Mouse (Mus musculus): Measurements from ENCODE around the gene Mgme1. TPM values are rescaled to one million over a fixed set of nuclear protein-coding genes. Genes with fewer than 3 reads are reported as not detected.

The Mgme1 gene
- total and polyA plus RNA-seq, 2 experiments from 2014 or later, result 5.4 to 5.8 TPM

DNA sequence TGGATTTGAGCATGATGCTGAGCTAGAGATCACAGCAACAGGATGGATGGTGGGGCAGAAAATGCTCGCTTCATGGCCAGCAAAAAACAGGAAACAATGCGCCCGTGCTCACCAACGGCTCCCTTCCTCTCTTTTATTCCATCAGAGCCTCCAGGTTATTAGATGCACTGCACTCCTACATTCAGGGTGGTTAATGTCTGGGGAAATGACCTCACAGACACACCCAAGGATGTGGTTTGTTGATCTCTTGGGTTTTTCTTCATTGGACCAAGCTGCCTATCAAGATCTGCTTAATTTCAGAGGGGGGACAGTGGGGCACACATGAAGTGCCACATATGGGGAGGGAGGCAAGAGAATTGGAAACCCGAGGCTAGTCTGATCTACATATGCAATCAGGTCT lies 39.3 kb upstream of the Mgme1 start:
- Histone ChIP-seq H3K4me1 (ENCODE audit: insufficient read depth) (no peaks in the 10 kb centered on the region), H3K36me3 (ENCODE audit: insufficient read depth) (no peaks in the 10 kb centered on the region), H3K4me2 (ENCODE audit: low read depth) (no peak overlapping the region), H3K27me3 (ENCODE audit: insufficient read depth, low read length) (no peaks in the 10 kb centered on the region), H3K9ac (no peak overlapping the region), H3K27ac (ENCODE audit: low read depth, low read length) (no peak overlapping the region), H3K9me3 (ENCODE audit: low read length) (no peaks in the 10 kb centered on the region), H3K4me3 (ENCODE audit: low read depth, low read length) (no peak overlapping the region)
- ATAC-seq (no peak), DNase-seq (no peak)
- WGBS, result 81% methylated on average over 5 of the region's 5 CpGs
- TF ChIP-seq CTCF (IDR thresholded peaks at IDR 0.05; ENCODE audit: low read depth), result no peak

GRCm38 (mm10) chr2:144233534-144233933 lies 36.9 kb upstream of the Mgme1 start:
- 62% methylated on average over 3 of the region's 3 CpGs for WGBS
- ATAC-seq (no peak), DNase-seq (no peak)
- Histone ChIP-seq H3K9me3 (ENCODE audit: low read length) (no peaks in the 10 kb centered on the region), H3K36me3 (ENCODE audit: insufficient read depth) (no peaks in the 10 kb centered on the region), H3K4me1 (ENCODE audit: insufficient read depth) (no peaks in the 10 kb centered on the region), H3K27me3 (ENCODE audit: insufficient read depth, low read length) (no peaks in the 10 kb centered on the region), H3K27ac (ENCODE audit: low read depth, low read length) (no peak overlapping the region), H3K9ac (no peak overlapping the region), H3K4me2 (ENCODE audit: low read depth) (no peak overlapping the region), H3K4me3 (ENCODE audit: low read depth, low read length) (no peak overlapping the region)
- no peak for TF ChIP-seq CTCF (IDR thresholded peaks at IDR 0.05; ENCODE audit: low read depth)

GRCm38 (mm10) chr2:144235776-144236175 lies 34.7 kb upstream of the Mgme1 start:
- Histone ChIP-seq H3K27ac (ENCODE audit: low read depth, low read length) (no peak overlapping the region), H3K9me3 (ENCODE audit: low read length) (no peaks in the 10 kb centered on the region), H3K4me1 (ENCODE audit: insufficient read depth) (no peaks in the 10 kb centered on the region), H3K27me3 (ENCODE audit: insufficient read depth, low read length) (no peaks in the 10 kb centered on the region), H3K9ac (no peak overlapping the region), H3K36me3 (ENCODE audit: insufficient read depth) (no peaks in the 10 kb centered on the region), H3K4me3 (ENCODE audit: low read depth, low read length) (no peak overlapping the region), H3K4me2 (ENCODE audit: low read depth) (no peak overlapping the region)
- WGBS, result 91% methylated on average over 3 of the region's 3 CpGs
- ATAC-seq (no peak), DNase-seq (no peak)
- TF ChIP-seq CTCF (IDR thresholded peaks at IDR 0.05; ENCODE audit: low read depth), result no peak

DNA sequence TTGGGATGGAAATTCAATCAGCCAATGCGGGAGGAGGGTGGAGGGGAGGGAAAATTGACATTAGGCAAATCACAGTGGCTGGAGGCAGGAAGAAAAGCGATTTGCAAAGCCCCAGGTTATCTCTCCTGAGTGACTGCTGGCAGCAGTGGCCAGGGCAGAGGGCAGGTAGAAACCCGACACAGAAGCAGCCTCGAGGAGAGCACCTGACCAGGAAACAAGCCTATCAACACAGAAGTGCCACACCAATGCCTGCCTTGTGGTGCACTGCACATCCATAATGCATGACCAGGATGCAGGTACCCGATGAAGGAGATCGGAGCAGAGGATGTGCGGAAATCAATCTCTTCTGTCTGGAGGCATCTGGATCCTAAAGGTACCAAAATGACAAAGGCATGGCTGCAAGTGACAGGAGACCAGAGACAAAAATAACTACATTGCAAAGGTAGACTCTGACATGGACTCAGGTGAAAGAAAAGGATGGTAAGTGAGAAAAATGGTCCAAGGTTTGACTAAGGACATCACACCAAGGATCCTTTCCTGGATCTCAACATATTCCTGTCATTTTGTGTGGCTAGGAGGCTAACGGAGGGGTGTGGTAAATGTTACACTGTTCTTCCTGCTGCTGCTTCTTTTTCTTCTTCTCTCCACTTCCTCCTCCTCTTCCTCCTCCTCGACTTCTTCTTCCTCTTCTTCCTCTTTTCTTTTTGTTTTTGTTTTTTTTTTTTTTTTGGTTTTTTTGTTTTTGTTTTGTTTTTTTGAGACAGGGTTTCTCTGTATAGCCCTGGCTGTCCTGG lies 33.5 kb upstream of the Mgme1 start:
- 74% methylated on average over 9 of the region's 9 CpGs for WGBS
- no peak overlapping the region for H3K27ac ChIP-seq (ENCODE audit: low read depth, low read length)
- H3K4me1 ChIP-seq (ENCODE audit: insufficient read depth), result no peaks in the 10 kb centered on the region
- H3K4me3 ChIP-seq (ENCODE audit: low read depth, low read length), result no peak overlapping the region
- no peaks in the 10 kb centered on the region for H3K36me3 ChIP-seq (ENCODE audit: insufficient read depth)
- H3K27me3 ChIP-seq (ENCODE audit: insufficient read depth, low read length), result no peaks in the 10 kb centered on the region
- DNase-seq, result no peak
- H3K4me2 ChIP-seq (ENCODE audit: low read depth), result no peak overlapping the region
- TF ChIP-seq CTCF (IDR thresholded peaks at IDR 0.05; ENCODE audit: low read depth), result no peak
- no peaks in the 10 kb centered on the region for H3K9me3 ChIP-seq (ENCODE audit: low read length)
- H3K9ac ChIP-seq, result no peak overlapping the region
- no peak for ATAC-seq

DNA sequence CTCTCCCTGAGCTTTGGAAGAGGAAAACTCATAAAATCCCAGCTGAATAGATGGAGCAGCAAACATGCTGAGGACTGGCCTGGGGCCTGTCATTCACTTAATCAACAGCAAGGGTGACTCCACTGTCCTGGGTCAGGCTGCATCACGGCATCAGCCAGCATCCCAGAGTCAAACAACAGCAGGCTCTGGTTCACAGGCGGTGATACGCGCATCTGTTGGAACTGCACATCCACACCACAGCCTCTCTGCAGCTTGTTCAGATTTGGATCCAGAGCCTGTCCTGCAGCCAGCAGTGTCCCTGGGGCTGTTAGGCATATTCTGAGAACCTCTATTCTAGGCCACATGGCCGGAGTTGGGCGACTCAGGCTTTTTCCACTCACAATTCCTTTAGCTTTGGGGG lies 32.1 kb upstream of the Mgme1 start:
- H3K9me3 ChIP-seq (ENCODE audit: low read length), result no peaks in the 10 kb centered on the region
- H3K27me3 ChIP-seq (ENCODE audit: insufficient read depth, low read length), result no peaks in the 10 kb centered on the region
- 75% methylated on average over 6 of the region's 6 CpGs for WGBS
- H3K4me2 ChIP-seq (ENCODE audit: low read depth), result no peak overlapping the region
- H3K27ac ChIP-seq (ENCODE audit: low read depth, low read length), result no peak overlapping the region
- H3K4me1 ChIP-seq (ENCODE audit: insufficient read depth), result no peaks in the 10 kb centered on the region
- no peak for TF ChIP-seq CTCF (IDR thresholded peaks at IDR 0.05; ENCODE audit: low read depth)
- ATAC-seq (no peak), DNase-seq (no peak)
- H3K36me3 ChIP-seq (ENCODE audit: insufficient read depth), result no peaks in the 10 kb centered on the region
- H3K9ac ChIP-seq, result no peak overlapping the region
- H3K4me3 ChIP-seq (ENCODE audit: low read depth, low read length), result no peak overlapping the region

GRCm38 (mm10) chr2:144239318-144239717 lies 31.1 kb upstream of the Mgme1 start:
- 71% methylated on average over 2 of the region's 2 CpGs for WGBS
- Histone ChIP-seq H3K9ac (no peak overlapping the region), H3K36me3 (ENCODE audit: insufficient read depth) (no peaks in the 10 kb centered on the region), H3K27ac (ENCODE audit: low read depth, low read length) (no peak overlapping the region), H3K27me3 (ENCODE audit: insufficient read depth, low read length) (no peaks in the 10 kb centered on the region), H3K4me2 (ENCODE audit: low read depth) (no peak overlapping the region), H3K9me3 (ENCODE audit: low read length) (no peaks in the 10 kb centered on the region), H3K4me1 (ENCODE audit: insufficient read depth) (no peaks in the 10 kb centered on the region), H3K4me3 (ENCODE audit: low read depth, low read length) (no peak overlapping the region)
- DNase-seq, result no peak
- ATAC-seq, result no peak
- TF ChIP-seq CTCF (IDR thresholded peaks at IDR 0.05; ENCODE audit: low read depth), result no peak

DNA sequence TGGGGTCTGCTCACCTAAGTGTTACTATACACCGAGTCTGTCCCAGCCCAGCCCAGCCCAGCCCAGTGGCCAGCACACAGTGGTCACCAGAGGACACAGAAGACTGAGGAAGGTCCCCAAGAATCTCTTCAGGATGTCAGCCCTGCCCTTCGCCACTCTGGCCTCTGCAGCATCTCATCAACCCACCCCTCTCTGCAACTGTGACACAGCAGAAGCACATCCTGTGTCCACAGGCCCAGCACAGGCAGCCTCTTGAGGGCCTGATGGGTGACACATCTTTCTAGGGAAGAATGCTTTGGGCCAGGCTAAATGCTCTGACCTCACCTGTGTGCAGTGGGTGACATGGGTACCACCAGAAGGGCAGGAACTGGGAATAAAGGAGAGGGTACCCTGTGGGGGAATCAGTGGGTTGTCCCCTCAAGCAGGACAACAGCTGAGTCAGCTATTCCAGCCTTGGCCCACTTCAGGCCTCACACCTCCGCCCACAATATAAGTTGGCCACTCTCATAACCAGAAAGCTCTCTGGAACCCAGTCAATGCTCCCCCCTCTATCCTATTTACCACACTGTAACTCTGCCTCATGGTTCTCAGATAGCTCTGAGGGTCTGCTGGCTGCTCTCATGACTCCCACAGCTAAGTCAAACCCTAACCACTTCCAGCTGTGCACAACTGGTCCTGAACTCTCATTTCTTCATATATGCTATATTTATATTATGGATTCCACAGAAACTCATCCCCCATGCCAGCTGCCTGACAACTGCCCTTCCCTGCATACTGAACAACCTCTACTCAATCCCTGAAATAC lies 30.2 kb upstream of the Mgme1 start:
- DNase-seq (no peak), ATAC-seq (peak; percentile 18; the same call in 1 of the 2 replicates)
- Histone ChIP-seq H3K27ac (ENCODE audit: low read depth, low read length) (no peak overlapping the region), H3K9ac (no peak overlapping the region), H3K4me2 (ENCODE audit: low read depth) (no peak overlapping the region), H3K27me3 (ENCODE audit: insufficient read depth, low read length) (no peaks in the 10 kb centered on the region), H3K4me1 (ENCODE audit: insufficient read depth) (no peaks in the 10 kb centered on the region), H3K36me3 (ENCODE audit: insufficient read depth) (no peaks in the 10 kb centered on the region), H3K9me3 (ENCODE audit: low read length) (no peaks in the 10 kb centered on the region), H3K4me3 (ENCODE audit: low read depth, low read length) (no peak overlapping the region)
- TF ChIP-seq CTCF (IDR thresholded peaks at IDR 0.05; ENCODE audit: low read depth), result no peak
- 73% methylated on average over 3 of the region's 3 CpGs for WGBS
